Mouse (Mus musculus) lung, embryonic 16.5 days (tissue): ENCODE measurements around the gene Med16. TPM values are rescaled to one million over a fixed set of nuclear protein-coding genes. Genes with fewer than 3 reads are reported as not detected.

Experiments used
- ATAC-seq: fragments of 200-750 bp; cut with Nextera tagmentation; 2 replicates; pipeline ENCODE4 v1.8.0; 2017; ENCODE audit warnings: low read depth, mild to moderate bottlenecking, moderate library complexity
- H3K27ac ChIP-seq: fragments of 300-500 bp; sonication (generic); 2 replicates; pipeline ENCODE4 v1.5.1; 2014; ENCODE audit warnings: mild to moderate bottlenecking, control low read depth, low read length
- H3K27me3 ChIP-seq: fragments of 300-500 bp; sonication (generic); 2 replicates; pipeline ENCODE4 v1.6.1; 2014; ENCODE audit warnings: low read depth, low read length, mixed read lengths; ENCODE audit not compliant: control insufficient read depth, insufficient read depth
- H3K36me3 ChIP-seq: fragments of 300-500 bp; sonication (generic); 2 replicates; pipeline ENCODE4 v1.6.1; 2014; ENCODE audit warnings: low read length; ENCODE audit not compliant: control insufficient read depth, insufficient read depth
- H3K4me1 ChIP-seq: fragments of 300-500 bp; sonication (generic); replicated peaks from 2 replicates; pipeline ENCODE4 v1.6.1; 2014; ENCODE audit warnings: low read length, mixed read lengths; ENCODE audit not compliant: control insufficient read depth, insufficient read depth
- H3K4me2 ChIP-seq: fragments of 300-500 bp; sonication (generic); 2 replicates; pipeline ENCODE4 v1.6.1; 2014; ENCODE audit warnings: low read depth, low read length, control low read depth
- H3K4me3 ChIP-seq: fragments of 300-500 bp; sonication (generic); 2 replicates; pipeline ENCODE4 v1.5.1; 2014; ENCODE audit warnings: mild to moderate bottlenecking, low read length, control low read depth
- H3K9ac ChIP-seq: fragments of 300-500 bp; sonication (generic); 2 replicates; pipeline ENCODE4 v1.6.1; 2014; ENCODE audit warnings: low read length, control low read depth
- H3K9me3 ChIP-seq: fragments of 300-500 bp; sonication (generic); 2 replicates; pipeline ENCODE4 v1.6.1; 2016; ENCODE audit warnings: low read length; ENCODE audit not compliant: control insufficient read depth
- WGBS: fragments of 180-500 bp; shearing (Covaris S2); extraction: QIAGEN DNeasy Blood & Tissue Kit; methylation state at CpG from one replicate; pipeline ENCODE4 v1.1.7; 2014; 5-methylcytosine and 5-hydroxymethylcytosine counted together
- polyA plus RNA-seq: library from polyadenylated mRNA; unstranded; fragments of >200 nt; fragmentation: Nextera tagmentation; extraction: Ambion mirVana; gene quantifications from 2 replicates; pipeline ENCODE4 v1.2.1, GENCODE M21; 2015

Med16 gene
- polyA plus RNA-seq, 1 experiment from 2014 or later = 51.2 TPM

- 4% methylated on average over 40 of the region's 41 CpGs for WGBS
- Histone ChIP-seq H3K9me3 (no peaks in the 10 kb centered on the region), H3K4me1 (peaks cover 28% of the 10 kb centered on the region), H3K27ac (no peak within 1 kb of the TSS), H3K4me2 (peak within 1 kb of the TSS; percentile 37), H3K36me3 (no peaks in the 10 kb centered on the region), H3K9ac (peak within 1 kb of the TSS; percentile 59), H3K27me3 (peaks cover 58% of the 10 kb centered on the region), H3K4me3 (peak within 1 kb of the TSS; percentile 35)
- no peak for ATAC-seq
These were observed 12.3 kb upstream of the Med16 start, which contains the start of gene R3hdm4 for GRCm38 (mm10) chr10:79920958-79921535. Gene R3hdm4 (minus strand): TSS chr10:79921208.

GRCm38 (mm10) chr10:79920056-79920890 is 11.6 kb upstream of the Med16 start:
- Histone ChIP-seq H3K9ac (no peak overlapping the region), H3K4me3 (peak overlapping the region; percentile 35; the same call in 1 of the 2 replicates), H3K36me3 (no peaks in the 10 kb centered on the region), H3K27me3 (peaks cover 58% of the 10 kb centered on the region), H3K4me1 (peaks cover 29% of the 10 kb centered on the region), H3K27ac (no peak overlapping the region), H3K9me3 (no peaks in the 10 kb centered on the region), H3K4me2 (no peak overlapping the region)
- ATAC-seq = no peak
- 19% methylated on average over 26 of the region's 26 CpGs for WGBS

- Histone ChIP-seq H3K27ac (no peak overlapping the region), H3K9me3 (no peaks in the 10 kb centered on the region), H3K4me2 (peak overlapping the region; percentile 46), H3K4me1 (peaks cover 34% of the 10 kb centered on the region), H3K36me3 (no peaks in the 10 kb centered on the region), H3K27me3 (peaks cover 58% of the 10 kb centered on the region), H3K9ac (0 out of 2 replicates have a peak overlapping the region, but pooled peaks have one; percentile 12), H3K4me3 (peak overlapping the region; percentile 27)
- ATAC-seq = no peak
- WGBS = 9% methylated on average over 18 of the region's 21 CpGs
These were observed 10.6 kb upstream of the Med16 start for GRCm38 (mm10) chr10:79919251-79919849.

- Histone ChIP-seq H3K27me3 (peaks cover 58% of the 10 kb centered on the region), H3K27ac (no peak overlapping the region), H3K4me1 (peaks cover 35% of the 10 kb centered on the region), H3K9me3 (no peaks in the 10 kb centered on the region), H3K4me2 (peak overlapping the region; percentile 46), H3K4me3 (peak overlapping the region; percentile 25), H3K9ac (peak overlapping the region; percentile 54), H3K36me3 (no peaks in the 10 kb centered on the region)
- WGBS = 8% methylated on average over 35 of the region's 35 CpGs
- peak; percentile 8; the same call in 1 of the 2 replicates for ATAC-seq
These were observed 9.7 kb upstream of the Med16 start for GRCm38 (mm10) chr10:79918231-79919078.

GRCm38 (mm10) chr10:79917532-79918100 is 8.9 kb upstream of the Med16 start:
- Histone ChIP-seq H3K9me3 (no peaks in the 10 kb centered on the region), H3K4me3 (peak overlapping the region; percentile 83), H3K36me3 (no peaks in the 10 kb centered on the region), H3K4me2 (peak overlapping the region; percentile 81), H3K9ac (peak overlapping the region; percentile 98), H3K27ac (no peak overlapping the region), H3K4me1 (peaks cover 35% of the 10 kb centered on the region), H3K27me3 (peaks cover 52% of the 10 kb centered on the region)
- no peak for ATAC-seq
- WGBS = 70% methylated on average over 5 of the region's 5 CpGs

GRCm38 (mm10) chr10:79916808-79917531 is 8.2 kb upstream of the Med16 start, which contains the start of gene Kiss1r:
Gene Kiss1r (plus strand): TSS chr10:79916971.
- H3K27me3 ChIP-seq = peaks cover 45% of the 10 kb centered on the region

GRCm38 (mm10) chr10:79916081-79916480 is 7.4 kb upstream of the Med16 start:
- Histone ChIP-seq H3K9me3 (no peaks in the 10 kb centered on the region), H3K9ac (peak overlapping the region; percentile 98), H3K27ac (0 out of 2 replicates have a peak overlapping the region, but pooled peaks have one; percentile 80), H3K4me2 (peak overlapping the region; percentile 81), H3K36me3 (peaks cover 9% of the 10 kb centered on the region), H3K4me1 (peaks cover 30% of the 10 kb centered on the region), H3K4me3 (peak overlapping the region; percentile 83), H3K27me3 (peaks cover 36% of the 10 kb centered on the region)
- 0 out of 2 replicates have a peak, but pooled peaks have one; percentile 5 for ATAC-seq
- WGBS = 4% methylated on average over 8 of the region's 8 CpGs

More at GRCm38 (mm10) chr10:79916808-79917531, 8.2 kb upstream of the Med16 start, which contains the start of gene Kiss1r:
- ATAC-seq = peak; percentile 89
- Histone ChIP-seq H3K4me3 (peak within 1 kb of the TSS; percentile 83), H3K9me3 (no peaks in the 10 kb centered on the region), H3K9ac (peak within 1 kb of the TSS; percentile 98), H3K27ac (peak within 1 kb of the TSS; percentile 80), H3K4me2 (peak within 1 kb of the TSS; percentile 81), H3K36me3 (peaks cover 4% of the 10 kb centered on the region), H3K4me1 (peaks cover 35% of the 10 kb centered on the region)
- 2% methylated on average over 42 of the region's 42 CpGs for WGBS
